Mouse (Mus musculus) limb, embryonic 15.5 days (tissue): Measurements from ENCODE around the gene Dcun1d4. TPM values are rescaled to one million over a fixed set of nuclear protein-coding genes. Genes with fewer than 3 reads are reported as not detected.

Source experiments
- ATAC-seq: fragments of 200-750 bp; cut with Nextera tagmentation; 2 replicates; pipeline ENCODE4 v1.8.0; 2017; ENCODE audit warnings: low read depth, moderate TSS enrichment; ENCODE audit not compliant: insufficient number of reproducible peaks, low FRiP score, low TSS enrichment
- H3K27ac ChIP-seq: fragments of 300-500 bp; sonication (generic); 2 replicates; pipeline ENCODE4 v1.5.1; 2015; ENCODE audit warnings: moderate library complexity, mild to moderate bottlenecking, inconsistent platforms
- H3K27me3 ChIP-seq: fragments of 300-500 bp; sonication (generic); 2 replicates; pipeline ENCODE4 v1.6.1; 2015; ENCODE audit warnings: inconsistent platforms
- H3K36me3 ChIP-seq: fragments of 300-500 bp; sonication (generic); 2 replicates; pipeline ENCODE4 v1.6.1; 2015; ENCODE audit warnings: inconsistent platforms
- H3K4me1 ChIP-seq: fragments of 300-500 bp; sonication (generic); 2 replicates; pipeline ENCODE4 v1.6.1; 2015; ENCODE audit warnings: inconsistent platforms
- H3K4me2 ChIP-seq: fragments of 300-500 bp; sonication (generic); 2 replicates; pipeline ENCODE4 v1.6.1; 2015; ENCODE audit warnings: mild to moderate bottlenecking, inconsistent platforms
- H3K4me3 ChIP-seq: fragments of 300-500 bp; sonication (generic); 2 replicates; pipeline ENCODE4 v1.5.1; 2015; ENCODE audit warnings: mild to moderate bottlenecking, inconsistent platforms
- H3K9ac ChIP-seq: fragments of 300-500 bp; sonication (generic); 2 replicates; pipeline ENCODE4 v1.6.1; 2015; ENCODE audit warnings: inconsistent platforms
- H3K9me3 ChIP-seq: fragments of 300-500 bp; sonication (generic); 2 replicates; pipeline ENCODE4 v1.6.1; 2016; ENCODE audit warnings: inconsistent platforms
- WGBS: fragments of 180-500 bp; shearing (Covaris S2); methylation state at CpG from one replicate; pipeline ENCODE4 v1.1.7; 2015; 5-methylcytosine and 5-hydroxymethylcytosine counted together
- polyA plus RNA-seq: library from polyadenylated mRNA; unstranded; fragments of >200 nt; fragmentation: Nextera tagmentation; extraction: Ambion mirVana; gene quantifications from 2 replicates; pipeline ENCODE4 v1.2.1, GENCODE M21; 2015

Gene Dcun1d4
- polyA plus RNA-seq, 1 experiment from 2014 or later, result 19.0 TPM

- Histone ChIP-seq H3K4me3 (no peak overlapping the region), H3K9me3 (no peaks in the 10 kb centered on the region), H3K9ac (no peak overlapping the region), H3K36me3 (peaks cover 32% of the 10 kb centered on the region; the same call in 1 of the 2 replicates), H3K4me2 (no peak overlapping the region), H3K4me1 (no peaks in the 10 kb centered on the region), H3K27me3 (no peaks in the 10 kb centered on the region), H3K27ac (no peak overlapping the region)
- ATAC-seq, result no peak
- 68% methylated on average over 9 of the region's 9 CpGs for WGBS
Measured at GRCm38 (mm10) chr5:73532879-73533278, 52.1 kb downstream of the Dcun1d4 start.

- Histone ChIP-seq H3K27ac (no peak overlapping the region), H3K4me2 (no peak overlapping the region), H3K9ac (no peak overlapping the region), H3K9me3 (no peaks in the 10 kb centered on the region), H3K4me1 (no peaks in the 10 kb centered on the region), H3K27me3 (no peaks in the 10 kb centered on the region), H3K36me3 (peaks cover 22% of the 10 kb centered on the region), H3K4me3 (no peak overlapping the region)
- 88% methylated on average over 12 of the region's 12 CpGs for WGBS
- ATAC-seq, result no peak
Measured at GRCm38 (mm10) chr5:73537669-73538068, 56.9 kb downstream of the Dcun1d4 start.

GRCm38 (mm10) chr5:73538586-73539298, 57.9 kb downstream of the Dcun1d4 start:
- H3K4me2 ChIP-seq, result no peak overlapping the region
- no peak for ATAC-seq
- no peak overlapping the region for H3K27ac ChIP-seq
- WGBS, result 77% methylated on average over 11 of the region's 11 CpGs
- H3K9me3 ChIP-seq, result no peaks in the 10 kb centered on the region
- H3K4me3 ChIP-seq, result no peak overlapping the region
- peaks cover 15% of the 10 kb centered on the region for H3K36me3 ChIP-seq
- H3K27me3 ChIP-seq, result no peaks in the 10 kb centered on the region
- H3K4me1 ChIP-seq, result no peaks in the 10 kb centered on the region
- H3K9ac ChIP-seq, result no peak overlapping the region

- Histone ChIP-seq H3K9me3 (no peaks in the 10 kb centered on the region), H3K27ac (no peak overlapping the region), H3K4me3 (no peak overlapping the region), H3K4me1 (0 out of 2 replicates have a peak, but pooled peaks cover 2% of the 10 kb centered on the region), H3K9ac (no peak overlapping the region), H3K36me3 (peaks cover 9% of the 10 kb centered on the region), H3K4me2 (no peak overlapping the region), H3K27me3 (no peaks in the 10 kb centered on the region)
- ATAC-seq, result no peak
- WGBS, result 67% methylated on average over 6 of the region's 6 CpGs
Measured at GRCm38 (mm10) chr5:73539848-73540510, 59.2 kb downstream of the Dcun1d4 start.

DNA sequence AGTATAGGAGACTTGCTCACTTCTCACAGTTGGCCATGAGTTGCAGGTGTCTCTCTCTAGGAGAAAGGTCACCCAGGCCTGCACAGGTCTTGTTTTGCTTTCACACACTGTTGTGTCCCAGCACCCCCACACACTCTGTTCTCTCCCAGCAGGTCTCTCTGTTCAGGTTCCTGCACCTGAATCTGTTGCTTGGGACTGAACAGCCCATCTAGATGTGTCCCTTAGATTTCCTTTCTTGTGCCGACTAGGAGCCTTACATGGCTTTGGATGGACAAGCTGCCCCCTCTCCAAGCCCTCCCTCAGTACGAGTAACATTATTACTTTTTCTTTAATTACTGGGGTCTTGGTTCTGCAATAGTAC, 59.7 kb downstream of the Dcun1d4 start:
- H3K27ac ChIP-seq, result no peak overlapping the region
- H3K9ac ChIP-seq, result no peak overlapping the region
- no peak overlapping the region for H3K4me2 ChIP-seq
- WGBS, result 89% methylated on average over 2 of the region's 2 CpGs
- peaks cover 13% of the 10 kb centered on the region for H3K36me3 ChIP-seq
- no peak for ATAC-seq
- 0 out of 2 replicates have a peak, but pooled peaks cover 2% of the 10 kb centered on the region for H3K4me1 ChIP-seq
- no peak overlapping the region for H3K4me3 ChIP-seq
- H3K9me3 ChIP-seq, result no peaks in the 10 kb centered on the region
- no peaks in the 10 kb centered on the region for H3K27me3 ChIP-seq

- Histone ChIP-seq H3K4me1 (0 out of 2 replicates have a peak, but pooled peaks cover 2% of the 10 kb centered on the region), H3K9me3 (no peaks in the 10 kb centered on the region), H3K4me3 (no peak overlapping the region), H3K9ac (no peak overlapping the region), H3K27ac (no peak overlapping the region), H3K4me2 (no peak overlapping the region), H3K36me3 (peaks cover 21% of the 10 kb centered on the region), H3K27me3 (no peaks in the 10 kb centered on the region)
- WGBS, result 52% methylated on average over 10 of the region's 10 CpGs
- no peak for ATAC-seq
Measured at GRCm38 (mm10) chr5:73544111-73544753, 63.4 kb downstream of the Dcun1d4 start.

GRCm38 (mm10) chr5:73545641-73546040, 64.8 kb downstream of the Dcun1d4 start:
- Histone ChIP-seq H3K27me3 (no peaks in the 10 kb centered on the region), H3K27ac (no peak overlapping the region), H3K4me3 (no peak overlapping the region), H3K4me2 (no peak overlapping the region), H3K9me3 (no peaks in the 10 kb centered on the region), H3K36me3 (peaks cover 21% of the 10 kb centered on the region), H3K4me1 (0 out of 2 replicates have a peak, but pooled peaks cover 2% of the 10 kb centered on the region), H3K9ac (no peak overlapping the region)
- WGBS, result 73% methylated on average over 6 of the region's 6 CpGs
- ATAC-seq, result no peak

DNA sequence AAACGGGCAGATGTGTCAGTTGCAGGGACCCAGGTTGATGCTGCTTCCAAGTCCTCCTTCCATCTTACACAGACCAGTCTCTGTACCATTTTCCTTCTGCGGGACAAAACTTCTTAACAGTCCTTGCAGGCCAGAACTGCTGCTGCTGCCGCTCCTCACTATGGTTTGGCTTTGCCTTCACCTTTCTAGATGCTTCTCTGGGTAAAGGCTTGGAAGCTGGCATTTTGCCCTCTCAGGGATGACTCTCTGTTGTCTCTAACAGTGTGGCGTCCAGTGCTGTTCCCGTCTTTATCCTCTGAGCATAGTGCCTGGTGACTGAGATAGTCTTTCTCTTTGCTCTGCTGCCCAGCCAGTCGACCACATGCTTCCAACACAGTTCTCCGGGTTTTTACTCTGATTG, 66.5 kb downstream of the Dcun1d4 start:
- Histone ChIP-seq H3K36me3 (peaks cover 17% of the 10 kb centered on the region), H3K4me1 (0 out of 2 replicates have a peak, but pooled peaks cover 2% of the 10 kb centered on the region), H3K27ac (no peak overlapping the region), H3K4me2 (no peak overlapping the region), H3K9ac (no peak overlapping the region), H3K27me3 (no peaks in the 10 kb centered on the region), H3K4me3 (no peak overlapping the region), H3K9me3 (no peaks in the 10 kb centered on the region)
- WGBS, result 85% methylated on average over 7 of the region's 7 CpGs
- ATAC-seq, result no peak

- peaks cover 18% of the 10 kb centered on the region for H3K36me3 ChIP-seq
- H3K9me3 ChIP-seq, result no peaks in the 10 kb centered on the region
- no peaks in the 10 kb centered on the region for H3K27me3 ChIP-seq
- H3K4me3 ChIP-seq, result no peak overlapping the region
- no peak for ATAC-seq
- H3K9ac ChIP-seq, result no peak overlapping the region
- no peak overlapping the region for H3K4me2 ChIP-seq
- H3K4me1 ChIP-seq, result 0 out of 2 replicates have a peak, but pooled peaks cover 2% of the 10 kb centered on the region
- 89% methylated on average over 7 of the region's 7 CpGs for WGBS
- no peak overlapping the region for H3K27ac ChIP-seq
Measured at GRCm38 (mm10) chr5:73548237-73548636, 67.4 kb downstream of the Dcun1d4 start.

DNA sequence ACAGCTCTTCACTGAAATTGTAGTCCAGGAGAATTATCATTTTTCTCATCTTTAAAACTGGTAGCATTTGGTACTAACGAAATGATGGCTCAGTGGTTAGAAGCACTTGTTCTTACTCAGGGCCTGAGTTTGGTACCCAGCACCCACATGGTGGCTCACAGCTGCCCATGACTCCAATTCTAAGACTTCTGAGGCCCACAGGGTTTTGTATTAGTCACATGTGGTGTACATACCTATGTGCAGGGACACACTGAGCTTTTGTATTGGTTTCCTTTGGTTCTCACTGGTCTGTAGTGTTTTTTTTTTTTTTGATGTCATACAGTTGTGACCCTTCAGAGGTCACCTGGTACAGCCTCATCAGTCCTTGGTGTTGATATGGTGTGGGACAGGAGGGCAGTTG, 68.0 kb downstream of the Dcun1d4 start:
- Histone ChIP-seq H3K4me2 (no peak overlapping the region), H3K27me3 (no peaks in the 10 kb centered on the region), H3K4me3 (no peak overlapping the region), H3K27ac (no peak overlapping the region), H3K9me3 (no peaks in the 10 kb centered on the region), H3K4me1 (0 out of 2 replicates have a peak, but pooled peaks cover 2% of the 10 kb centered on the region), H3K36me3 (peaks cover 22% of the 10 kb centered on the region), H3K9ac (no peak overlapping the region)
- no peak for ATAC-seq
- 98% methylated on average over 1 of the region's 1 CpGs for WGBS

DNA sequence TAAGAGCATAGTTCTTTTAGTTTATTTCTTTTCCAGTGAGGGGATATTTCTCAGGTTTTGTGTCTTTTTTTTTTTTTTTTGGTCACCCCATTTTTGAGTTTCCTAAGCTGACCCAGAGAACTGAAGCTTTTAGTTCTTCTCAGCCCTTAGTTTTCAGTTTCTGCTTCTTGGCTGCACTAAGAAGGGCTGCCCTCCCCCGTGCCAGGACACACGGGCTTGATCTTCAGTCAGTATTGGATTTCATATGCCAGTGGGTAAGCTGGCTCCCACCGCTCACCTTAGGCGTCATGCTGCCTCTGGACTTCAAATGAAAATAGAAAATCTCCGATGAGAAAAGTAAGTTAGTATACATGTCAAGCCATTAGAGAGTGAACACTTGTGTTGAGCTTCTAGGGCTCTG, 71.0 kb downstream of the Dcun1d4 start:
- no peak for ATAC-seq
- Histone ChIP-seq H3K27ac (no peak overlapping the region), H3K27me3 (no peaks in the 10 kb centered on the region), H3K9ac (no peak overlapping the region), H3K4me3 (no peak overlapping the region), H3K4me2 (no peak overlapping the region), H3K9me3 (no peaks in the 10 kb centered on the region), H3K4me1 (no peaks in the 10 kb centered on the region), H3K36me3 (peaks cover 13% of the 10 kb centered on the region; the same call in 1 of the 2 replicates)
- 41% methylated on average over 5 of the region's 5 CpGs for WGBS

DNA sequence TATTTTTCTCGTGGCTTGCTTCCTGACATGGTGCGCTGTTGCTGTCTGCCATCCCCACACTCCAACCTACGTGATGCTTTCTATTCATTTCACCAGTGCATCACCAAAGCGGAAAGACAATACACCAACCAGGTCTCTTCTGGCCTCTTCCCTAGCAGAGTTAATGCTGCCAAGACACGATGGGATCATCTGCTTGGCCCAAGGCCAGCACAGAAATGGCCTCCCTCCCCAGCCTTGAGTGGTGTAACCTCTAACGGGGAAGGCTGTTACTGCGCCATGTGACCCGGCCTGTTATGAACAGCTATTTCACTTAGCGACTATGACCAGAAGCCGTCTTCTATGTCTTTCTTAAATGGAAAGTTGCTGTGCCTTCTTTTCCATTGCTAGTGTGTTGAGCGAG, 73.1 kb downstream of the Dcun1d4 start:
- peaks cover 19% of the 10 kb centered on the region for H3K36me3 ChIP-seq
- 89% methylated on average over 11 of the region's 11 CpGs for WGBS
- H3K4me2 ChIP-seq, result no peak overlapping the region
- H3K27ac ChIP-seq, result no peak overlapping the region
- no peaks in the 10 kb centered on the region for H3K9me3 ChIP-seq
- ATAC-seq, result no peak
- H3K4me3 ChIP-seq, result no peak overlapping the region
- no peak overlapping the region for H3K9ac ChIP-seq
- H3K4me1 ChIP-seq, result no peaks in the 10 kb centered on the region
- no peaks in the 10 kb centered on the region for H3K27me3 ChIP-seq
